Mouse (Mus musculus) layer of hippocampus, adult 2 months (tissue): ENCODE data around the gene Polr2l. TPM values are rescaled to one million over a fixed set of nuclear protein-coding genes. Genes with fewer than 3 reads are reported as not detected.
A peak's percentile ranks its signal among the peaks of the same experiment; 100 is the strongest.

ENCODE experiments used
- DNase-seq, 2 experiments: peaks; one replicate each; pipeline ENCODE4 v3.0.0; 2022; ENCODE audit warnings: low spot score in 2 of 2
- H3K27ac ChIP-seq: fragments of 200-600 bp; 2 replicates; pipeline ENCODE4 v1.8.1; 2022
- H3K4me3 ChIP-seq: fragments of 200-600 bp; 2 replicates; pipeline ENCODE4 v1.8.1; 2022; ENCODE audit warnings: mild to moderate bottlenecking
- CTCF ChIP-seq: fragments of 200-600 bp; conservative IDR thresholded peaks from 2 replicates; pipeline ENCODE4 v1.8.1; 2022; ENCODE audit warnings: antibody characterized with exemption, mild to moderate bottlenecking, moderate library complexity
- total RNA-seq, 2 experiments: library from RNA; stranded (reverse); gene quantifications; 2 replicates each; pipeline ENCODE4 v1.2.3; 2021

The Polr2l gene
- total RNA-seq, 2 experiments from 2014 or later, result 38.7 TPM

DNA sequence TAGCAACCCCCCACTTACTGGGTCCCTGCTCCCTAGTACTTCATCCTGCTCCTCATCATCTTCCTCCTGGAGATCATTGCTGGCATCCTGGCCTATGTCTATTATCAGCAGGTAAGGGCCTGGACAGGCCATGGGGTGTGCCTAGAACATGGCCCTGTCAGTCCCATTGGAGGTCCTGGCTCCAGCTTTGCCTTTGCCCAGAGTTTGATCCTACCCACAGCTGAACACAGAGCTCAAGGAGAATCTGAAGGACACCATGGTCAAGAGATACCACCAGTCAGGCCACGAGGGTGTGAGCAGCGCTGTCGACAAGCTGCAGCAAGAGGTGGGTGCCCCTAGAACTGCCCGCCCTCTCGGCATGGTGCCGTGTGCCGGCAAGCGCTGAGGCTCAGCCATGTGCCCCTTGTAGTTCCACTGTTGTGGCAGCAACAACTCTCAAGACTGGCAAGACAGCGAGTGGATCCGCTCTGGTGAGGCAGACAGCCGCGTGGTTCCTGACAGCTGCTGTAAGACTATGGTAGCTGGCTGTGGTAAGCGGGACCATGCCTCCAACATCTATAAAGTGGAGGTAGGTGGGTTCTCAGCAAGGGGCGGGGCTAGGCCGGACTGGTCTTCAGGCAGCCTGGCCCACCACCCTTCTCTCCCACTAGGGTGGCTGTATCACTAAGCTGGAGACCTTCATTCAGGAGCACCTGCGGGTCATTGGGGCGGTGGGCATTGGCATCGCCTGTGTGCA, 4.9 kb downstream of the Polr2l start:
- Histone ChIP-seq H3K27ac (no peak overlapping the region), H3K4me3 (no peak overlapping the region)
- DNase-seq, result no peak
- TF ChIP-seq CTCF, result no peak

DNA sequence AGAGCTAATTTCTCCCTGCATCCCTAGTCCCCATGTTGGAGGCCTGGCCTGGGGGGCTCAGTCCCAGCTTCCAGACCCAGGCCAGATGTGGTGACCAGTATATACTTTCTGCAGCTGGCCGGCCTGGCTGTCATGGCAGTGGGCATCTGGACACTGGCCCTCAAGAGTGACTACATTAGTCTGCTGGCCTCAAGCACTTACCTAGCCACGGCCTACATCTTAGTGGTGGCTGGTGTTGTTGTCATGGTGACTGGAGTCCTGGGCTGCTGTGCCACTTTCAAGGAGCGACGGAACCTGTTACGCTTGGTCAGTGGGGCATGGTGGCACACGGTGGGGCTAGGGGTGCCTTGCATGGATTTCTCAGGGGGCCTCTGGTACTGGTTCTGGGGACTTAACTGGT, 5.6 kb downstream of the Polr2l start:
- Histone ChIP-seq H3K4me3 (peak overlapping the region; percentile 27; the same call in 1 of the 2 replicates), H3K27ac (peak overlapping the region; percentile 74)
- no peak for TF ChIP-seq CTCF
- no peak for DNase-seq

- TF ChIP-seq CTCF, result peak; percentile 74
- peak; percentile 38 to 47 for DNase-seq
- Histone ChIP-seq H3K27ac (peak overlapping the region; percentile 74), H3K4me3 (peak overlapping the region; percentile 59)
These were observed 6.3 kb downstream of the Polr2l start for GRCm38 (mm10) chr7:141468522-141469211.

DNA sequence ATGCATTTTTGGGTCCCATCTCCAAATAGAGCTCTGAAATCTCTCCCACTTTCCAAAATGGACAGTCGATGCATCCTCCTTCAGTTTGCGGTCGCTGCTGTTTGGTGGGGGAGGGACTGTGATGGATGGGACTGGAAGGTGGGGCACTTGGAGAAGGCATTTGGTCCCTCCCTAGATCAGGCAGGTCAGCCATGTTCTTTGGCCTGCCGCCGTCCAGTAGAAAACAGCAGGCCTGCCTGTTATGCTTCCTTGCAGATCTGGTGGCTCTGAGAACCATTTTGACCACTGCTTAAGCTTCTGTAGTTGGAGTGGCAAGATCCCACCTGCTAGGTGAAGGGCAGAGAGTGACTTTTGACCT, 6.8 kb downstream of the Polr2l start:
- H3K27ac ChIP-seq, result peak overlapping the region; percentile 74
- DNase-seq, result no peak
- peak overlapping the region; percentile 59 for H3K4me3 ChIP-seq
- no peak for TF ChIP-seq CTCF

DNA sequence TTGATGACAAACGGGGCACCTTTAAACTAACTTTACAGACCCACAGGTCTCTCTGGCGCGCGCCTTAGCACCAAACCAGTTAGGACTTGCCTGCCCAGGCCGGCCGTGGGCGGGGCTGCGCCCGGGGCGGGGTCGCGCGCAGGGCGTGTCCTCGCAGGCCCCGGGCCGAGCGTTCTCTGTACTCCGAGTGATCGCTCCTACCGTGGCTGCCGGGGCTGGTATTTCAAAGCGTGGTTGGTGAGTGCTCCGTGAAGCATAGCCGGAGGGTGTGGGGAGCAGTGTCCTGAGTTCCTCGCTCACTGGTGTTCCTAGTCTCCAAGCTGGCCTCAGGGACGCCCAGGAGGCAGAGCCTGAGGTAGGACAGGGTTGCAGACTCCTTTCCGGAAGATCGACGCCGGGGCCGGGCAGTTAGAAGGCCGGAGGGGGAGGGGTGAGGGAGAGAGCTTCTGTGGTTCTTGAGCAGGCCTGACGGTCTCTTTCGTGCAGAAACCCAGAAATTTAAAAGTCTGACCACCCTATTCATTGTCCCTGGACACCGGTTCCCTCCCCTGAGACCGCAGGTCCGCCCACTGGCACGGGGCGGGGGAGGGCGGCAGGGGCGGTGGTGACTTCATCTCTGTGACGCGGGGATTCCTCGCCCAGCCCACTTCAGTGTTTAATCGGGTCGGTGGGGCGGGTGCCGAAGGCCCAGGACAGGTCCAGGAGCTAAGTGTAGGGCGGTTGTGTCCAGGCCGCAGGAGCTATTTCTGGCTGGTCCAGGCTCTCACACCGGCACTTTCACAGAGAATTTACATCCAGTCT, 7.5 kb downstream of the Polr2l start, which contains the start of gene Cd151:
Gene Cd151 (plus strand): TSS at position 163 of the 801 bp plus-strand sequence.
- H3K27ac ChIP-seq, result peak within 1 kb of the TSS; percentile 74
- no peak for TF ChIP-seq CTCF
- peak; percentile 49 to 62 for DNase-seq
- peak within 1 kb of the TSS; percentile 59 for H3K4me3 ChIP-seq

DNA sequence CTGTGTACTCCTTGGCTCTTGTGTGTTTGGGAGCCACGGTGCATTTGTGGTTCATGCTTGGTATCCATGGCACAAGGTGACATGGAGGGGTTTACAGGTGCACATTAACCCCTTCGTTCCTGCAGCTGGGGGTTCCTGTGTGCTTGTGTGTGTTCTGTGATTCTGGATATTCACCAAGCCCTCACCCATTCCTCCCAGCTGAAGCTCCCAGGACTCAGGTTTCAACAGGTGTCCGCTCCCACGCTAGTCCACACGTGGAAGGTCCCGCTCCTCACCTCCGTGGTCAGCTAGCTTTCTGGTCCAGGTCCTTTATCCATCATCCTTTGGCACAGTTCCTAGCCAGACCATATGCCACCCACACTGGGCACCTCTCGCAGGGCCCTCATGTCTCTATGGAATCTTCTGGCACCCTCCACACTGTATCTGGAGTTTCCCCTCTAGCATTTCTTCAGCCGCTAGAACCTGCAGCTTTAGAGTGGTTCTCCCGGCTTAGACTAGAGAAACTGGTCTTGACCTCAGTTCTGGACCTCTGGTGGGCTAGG, 8.3 kb downstream of the Polr2l start:
- TF ChIP-seq CTCF, result no peak
- no peak for DNase-seq
- Histone ChIP-seq H3K27ac (peak overlapping the region; percentile 74; the same call in 1 of the 2 replicates), H3K4me3 (peak overlapping the region; percentile 59)

GRCm38 (mm10) chr7:141466045-141466394, 8.9 kb downstream of the Polr2l start:
- TF ChIP-seq CTCF, result no peak
- H3K27ac ChIP-seq, result no peak overlapping the region
- H3K4me3 ChIP-seq, result no peak overlapping the region
- DNase-seq, result no peak

DNA sequence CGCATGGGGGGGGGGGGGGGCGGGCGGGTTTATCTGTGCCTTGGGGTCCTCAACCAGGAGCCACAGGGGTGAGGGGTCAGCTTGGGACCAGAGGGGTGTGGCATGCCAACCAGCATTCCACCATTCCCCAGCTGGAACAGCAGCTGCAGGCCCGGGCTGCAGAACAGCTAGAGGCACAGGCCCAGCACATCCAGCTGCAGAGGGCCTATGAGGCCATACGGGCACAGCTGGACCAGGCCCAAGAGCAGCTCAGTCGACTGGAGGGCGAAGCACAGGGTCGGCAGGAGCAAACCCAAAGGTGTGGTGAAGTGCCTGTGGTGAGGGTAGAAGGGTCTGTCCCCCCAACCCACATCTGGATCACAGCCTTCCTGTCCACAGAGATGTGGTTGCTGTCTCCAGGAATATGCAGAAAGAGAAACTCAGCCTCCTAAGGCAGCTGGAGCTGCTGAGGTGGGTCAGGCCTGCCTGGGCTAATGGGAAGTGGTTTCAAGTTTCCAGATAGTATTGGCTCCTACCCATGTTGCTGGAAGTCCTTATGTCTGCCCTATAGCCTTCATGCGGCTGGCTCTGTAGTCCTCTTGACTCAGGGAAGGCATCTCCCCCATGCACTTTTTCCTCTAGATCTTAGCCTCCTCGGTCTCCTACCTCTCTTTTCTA, 9.4 kb downstream of the Polr2l start:
- DNase-seq, result no peak
- Histone ChIP-seq H3K4me3 (no peak overlapping the region), H3K27ac (no peak overlapping the region)
- TF ChIP-seq CTCF, result no peak

- peak overlapping the region; percentile 10; the same call in 1 of the 2 replicates for H3K4me3 ChIP-seq
- TF ChIP-seq CTCF, result no peak
- DNase-seq, result no peak
- H3K27ac ChIP-seq, result peak overlapping the region; percentile 46
These were observed 10.2 kb downstream of the Polr2l start for GRCm38 (mm10) chr7:141464603-141465201.

DNA sequence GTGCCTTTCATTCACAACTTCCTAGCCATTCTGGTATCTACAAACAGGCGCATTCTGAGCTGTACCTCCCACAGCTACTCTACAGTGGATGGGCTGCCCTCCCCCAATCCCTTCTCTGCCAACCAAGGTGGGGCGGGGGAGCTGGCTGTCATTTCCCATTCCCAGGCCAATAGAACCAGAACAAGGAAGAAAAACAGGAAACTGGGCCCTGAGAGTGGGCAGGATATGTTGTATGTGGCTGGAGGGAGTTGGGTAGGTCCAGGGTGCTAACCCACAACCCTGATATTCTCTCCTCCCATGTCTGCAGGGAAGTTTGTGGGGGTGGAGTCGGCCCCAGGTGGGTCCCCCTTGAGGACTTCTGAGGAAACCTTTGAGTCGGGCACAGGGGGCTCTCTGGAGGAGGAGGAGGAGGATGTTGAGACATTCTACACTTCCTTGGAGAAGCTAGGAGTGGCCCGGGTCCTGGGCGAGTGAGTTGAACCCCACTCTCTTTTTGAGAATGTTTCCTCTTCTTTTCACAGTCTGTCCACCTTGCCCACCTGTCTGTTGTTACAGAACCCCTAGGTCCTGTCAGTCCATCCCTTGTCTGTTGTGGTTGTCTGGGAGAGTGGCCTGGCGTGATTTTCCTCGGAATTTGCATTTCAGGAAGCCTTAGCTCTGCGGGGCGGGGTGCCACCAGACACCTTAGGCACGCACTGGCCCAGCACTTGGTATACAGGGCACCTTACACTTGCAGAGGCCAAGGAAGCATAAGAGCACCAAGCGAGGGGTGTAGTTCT, 10.9 kb downstream of the Polr2l start:
- DNase-seq, result no peak
- Histone ChIP-seq H3K4me3 (no peak overlapping the region; the same call in 1 of the 2 replicates), H3K27ac (peak overlapping the region; percentile 46)
- TF ChIP-seq CTCF, result no peak

GRCm38 (mm10) chr7:141462333-141462821, 12.6 kb downstream of the Polr2l start:
- H3K27ac ChIP-seq, result peak overlapping the region; percentile 78; the same call in 1 of the 2 replicates
- no peak for TF ChIP-seq CTCF
- no peak for DNase-seq
- peak overlapping the region; percentile 48; the same call in 1 of the 2 replicates for H3K4me3 ChIP-seq
